Mouse (Mus musculus): ENCODE results near the gene Pip5k1a. TPM values are rescaled to one million over a fixed set of nuclear protein-coding genes. Genes with fewer than 3 reads are reported as not detected.

Gene Pip5k1a
- polyA plus RNA-seq (2015; fragmentation: Nextera tagmentation; extraction: Ambion mirVana), result 11.1 and 11.3 TPM in 2 replicates

DNA sequence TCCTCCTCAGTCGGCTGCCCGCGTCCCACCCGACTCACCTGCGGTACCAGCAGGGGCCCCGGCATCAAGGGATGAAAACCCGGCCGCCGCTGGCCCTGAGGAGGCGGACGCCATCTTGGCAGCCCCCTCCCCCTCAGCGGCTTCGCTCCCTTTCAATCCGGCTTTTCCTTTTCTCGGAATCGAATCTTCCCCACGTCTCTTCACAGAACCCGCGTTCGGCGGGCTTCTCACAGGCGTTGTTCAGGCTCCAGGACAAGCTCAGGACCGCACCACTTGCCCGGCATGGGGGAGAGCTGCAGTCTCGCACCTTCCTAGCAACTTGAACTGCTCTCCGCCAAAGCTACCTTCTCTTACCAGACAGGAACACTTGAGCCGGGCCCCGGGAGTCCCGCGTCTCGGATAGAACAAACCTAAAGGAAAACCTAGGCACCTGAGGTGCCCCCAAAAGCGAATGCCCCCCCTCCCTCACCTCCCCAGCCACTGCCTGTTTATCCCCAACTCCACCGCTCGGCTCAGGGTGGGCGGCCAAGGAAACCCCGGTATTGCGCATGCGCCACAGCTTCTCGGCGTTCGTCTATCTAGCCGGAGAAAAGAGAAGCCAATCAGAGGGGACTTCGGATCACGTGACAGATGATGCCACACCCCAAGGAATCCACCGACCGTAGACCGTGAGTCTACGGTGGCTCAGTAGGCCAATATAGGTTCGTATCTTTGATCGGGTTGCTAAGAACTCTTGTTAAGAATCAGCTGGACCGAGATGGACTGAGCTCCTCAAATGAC lies at the start of gene Pip5k1a:
Gene Pip5k1a (minus strand): TSS at position 593 of the 780 bp plus-strand sequence.

DNA sequence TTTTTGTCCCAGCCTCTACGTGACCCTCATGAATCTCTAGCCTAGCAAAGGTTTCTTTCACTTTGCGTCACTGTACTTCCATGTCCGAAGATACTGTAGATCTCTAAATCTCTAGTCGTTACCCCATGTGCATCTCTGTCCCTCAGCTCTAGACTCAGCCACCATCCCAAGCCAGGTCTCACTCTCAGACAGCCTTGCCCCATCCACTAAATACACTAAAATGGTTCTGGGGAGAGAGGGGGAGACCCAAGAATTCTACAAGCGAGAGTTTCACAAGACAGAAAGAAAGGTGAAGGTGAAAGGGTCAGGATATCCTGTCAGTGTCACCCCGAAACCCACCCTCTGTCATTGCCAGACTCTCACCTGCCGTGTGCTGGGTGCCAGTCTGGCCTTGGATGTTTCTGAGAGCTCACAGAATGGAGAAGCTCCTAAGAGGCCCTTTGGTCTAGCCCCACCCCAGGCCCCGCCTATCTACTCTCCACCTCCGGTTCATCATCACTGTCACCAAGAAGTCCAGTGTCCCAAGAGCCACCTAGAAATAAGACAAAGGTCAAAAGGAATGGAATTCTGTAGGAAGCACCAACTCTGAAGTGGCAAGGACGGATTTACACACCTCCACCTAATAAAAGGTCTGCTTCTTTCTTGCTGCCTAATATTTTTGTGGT lies 35.4 kb upstream of the Pip5k1a start, which contains the start of gene Tnfaip8l2:
Gene Tnfaip8l2 (minus strand): TSS at position 409 of the 665 bp plus-strand sequence.

DNA sequence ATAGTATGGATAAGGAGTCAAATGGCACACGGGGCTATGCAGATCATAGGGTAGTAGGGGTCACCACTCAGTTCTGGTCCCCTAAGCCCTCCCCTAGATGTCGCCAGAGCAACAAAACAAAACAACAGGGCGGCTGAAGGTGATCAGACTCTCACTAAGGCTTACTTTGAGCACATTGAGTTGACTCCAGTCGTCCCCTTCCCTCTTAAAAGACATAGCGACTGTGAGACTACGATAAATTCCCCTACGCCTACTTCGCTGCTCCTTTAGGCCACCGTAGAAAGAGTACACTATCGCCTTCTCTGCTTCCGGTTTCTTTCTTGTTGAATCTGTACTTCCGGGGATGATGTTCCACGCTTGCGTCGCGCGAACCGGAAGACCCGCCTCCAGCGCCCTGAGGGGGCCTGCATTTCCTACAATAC lies 27.0 kb upstream of the Pip5k1a start, which contains the start of the genes Scnm1 and Lysmd1:
Gene Scnm1 (minus strand): TSS at position 332 of the 422 bp plus-strand sequence.
Gene Lysmd1 (plus strand): TSS at position 409 of the 422 bp plus-strand sequence.

DNA sequence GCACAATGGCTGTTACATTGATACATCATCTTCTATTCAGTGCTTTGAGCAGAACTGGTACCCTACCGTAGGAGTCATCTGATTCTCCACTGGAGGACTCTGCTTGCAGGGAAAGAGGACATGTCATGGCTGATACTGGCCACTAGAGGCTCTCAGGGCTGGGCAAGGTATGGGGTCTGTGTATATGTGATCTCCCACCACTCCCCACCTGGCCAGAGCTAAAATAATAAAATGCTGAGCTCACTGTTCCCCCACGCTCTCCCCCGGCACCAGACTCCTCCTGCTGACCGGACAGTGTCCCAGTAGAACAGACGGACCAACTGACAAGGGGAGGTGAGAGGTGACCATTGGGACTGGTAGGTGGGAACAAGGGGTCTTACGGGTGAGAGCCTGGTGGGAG lies 17.5 kb upstream of the Pip5k1a start, which contains the start of gene Tmod4:
Gene Tmod4 (plus strand): TSS at position 231 of the 400 bp plus-strand sequence.

DNA sequence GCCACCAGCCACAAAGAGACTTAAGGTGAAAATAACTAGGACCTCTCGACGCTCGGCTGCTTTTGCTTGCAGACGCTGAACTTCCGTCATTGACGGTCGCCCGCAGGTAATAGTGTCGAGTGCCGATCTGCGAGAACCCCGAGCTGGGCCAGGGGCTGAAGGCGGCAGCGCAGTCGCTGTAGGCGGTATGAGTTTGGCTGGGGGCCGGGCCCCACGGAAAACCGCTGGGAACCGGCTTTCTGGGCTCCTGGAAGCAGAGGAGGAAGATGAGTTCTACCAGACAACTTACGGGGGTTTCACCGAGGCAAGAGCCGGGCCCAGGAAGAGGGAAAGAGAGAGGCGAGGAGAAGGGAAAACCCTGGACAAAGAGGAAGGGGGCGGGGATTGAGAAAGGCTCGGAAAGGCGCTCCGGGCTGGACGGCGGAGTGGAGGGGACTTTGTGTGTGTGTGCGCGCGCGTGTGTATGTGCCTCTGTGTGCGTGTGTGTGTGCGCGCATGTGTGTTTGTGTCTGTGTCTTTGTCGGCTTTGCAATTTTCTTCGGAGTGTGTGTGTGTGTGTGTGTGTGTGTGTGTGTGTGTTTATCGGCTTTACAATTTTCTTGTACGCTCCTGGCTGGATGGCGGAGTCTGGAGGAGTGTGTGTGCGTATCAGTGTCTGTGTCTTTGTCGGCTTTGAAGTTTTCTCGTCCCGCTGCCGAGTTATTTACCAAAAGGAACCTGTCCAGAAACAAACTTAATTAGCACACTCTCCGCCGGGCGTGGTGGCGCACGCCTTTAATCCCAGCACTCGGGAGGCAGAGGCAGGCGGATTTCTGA lies 4.4 kb upstream of the Pip5k1a start, which contains the start of gene Vps72:
Gene Vps72 (plus strand): TSS at position 112 of the 816 bp plus-strand sequence.

DNA sequence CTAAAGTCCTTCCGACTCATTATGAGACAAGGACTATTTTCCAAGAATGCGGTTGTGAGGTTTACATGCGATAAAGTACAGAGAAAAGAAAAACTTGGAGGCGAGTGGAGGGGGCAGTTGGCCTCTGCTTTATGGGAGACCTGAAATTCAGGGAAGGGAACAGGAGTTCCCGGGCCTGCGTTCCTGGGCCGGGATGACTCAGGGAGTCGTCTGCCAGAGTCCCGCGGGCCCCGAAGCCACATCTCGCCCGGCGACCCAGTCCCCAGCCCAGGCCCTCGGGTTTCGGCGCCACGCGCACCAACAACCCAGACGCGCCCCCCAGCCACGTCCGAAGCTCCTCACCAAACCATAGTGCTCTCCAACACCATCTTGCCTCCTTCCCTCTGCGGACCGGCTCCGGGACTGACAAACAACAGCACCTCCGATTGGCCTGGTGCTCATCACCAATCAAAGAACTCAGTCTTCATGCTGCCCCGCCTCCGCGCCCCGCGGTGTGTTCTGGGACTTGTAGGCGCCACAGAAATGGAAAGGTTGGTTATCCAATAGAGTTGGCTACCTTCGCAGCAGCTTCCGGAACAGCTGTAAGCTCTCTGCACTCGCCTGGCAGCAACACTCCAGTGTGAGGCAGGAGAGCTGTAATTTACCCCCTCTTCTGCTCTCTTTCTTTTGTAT lies 64.4 kb downstream of the Pip5k1a start, which contains the start of gene Psmd4:
Gene Psmd4 (minus strand): TSS at position 449 of the 672 bp plus-strand sequence.

DNA sequence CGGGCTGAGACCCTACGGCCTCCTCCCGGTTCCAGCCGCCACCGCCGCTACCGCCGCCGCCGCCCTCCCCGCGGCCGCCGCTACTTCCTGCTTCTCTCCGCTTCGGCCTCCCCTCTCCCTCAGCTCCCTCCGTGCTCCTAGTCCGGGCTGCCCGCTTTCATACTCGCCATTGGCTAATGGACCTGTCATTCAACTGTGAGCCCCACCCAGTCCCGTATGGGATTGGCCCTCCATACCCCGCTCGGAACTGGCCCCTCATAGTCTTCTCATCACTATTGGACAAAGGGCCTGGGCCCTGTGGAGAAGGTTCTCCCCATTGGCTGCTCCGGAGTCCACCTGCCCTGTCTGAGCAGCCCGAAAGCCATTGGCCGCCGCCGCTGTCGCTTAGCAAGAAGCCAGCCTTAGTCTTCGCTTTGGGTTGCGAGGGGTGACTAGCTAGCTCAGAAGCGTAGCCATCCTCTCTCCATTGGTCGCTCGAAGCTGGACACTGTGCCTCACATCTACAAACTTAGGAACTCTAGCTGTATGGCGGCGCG lies 91.3 kb downstream of the Pip5k1a start, which contains the start of gene Zfp687:
Gene Zfp687 (minus strand): TSS at position 112 of the 536 bp plus-strand sequence.

Small RNAs within 50 kb of the gene (microRNA-seq; reads per million reads assigned to microRNA genes)
- gene Mir8099-1, result 0 reads per million in 2 experiments

Other genes with a start within 250 kb of the Pip5k1a start
- 242 and 248 TPM in 2 replicates for gene Psmb4, start 220.0 kb downstream of the Pip5k1a start, polyA plus RNA-seq (2015; fragmentation: Nextera tagmentation; extraction: Ambion mirVana)
- gene Selenbp1, start 173.9 kb downstream of the Pip5k1a start, polyA plus RNA-seq (2015; fragmentation: Nextera tagmentation; extraction: Ambion mirVana), result 30.0 and 38.8 TPM in 2 replicates
- gene Rfx5, start 152.9 kb downstream of the Pip5k1a start, polyA plus RNA-seq (2015; fragmentation: Nextera tagmentation; extraction: Ambion mirVana), result 3.7 and 4.8 TPM in 2 replicates
- 15.8 TPM in 2 replicates for gene Pi4kb, start 132.2 kb downstream of the Pip5k1a start, polyA plus RNA-seq (2015; fragmentation: Nextera tagmentation; extraction: Ambion mirVana)
- gene Zfp687, start 91.5 kb downstream of the Pip5k1a start, polyA plus RNA-seq (2015; fragmentation: Nextera tagmentation; extraction: Ambion mirVana), result 8.7 and 8.9 TPM in 2 replicates
- gene Psmd4, start 64.3 kb downstream of the Pip5k1a start, polyA plus RNA-seq (2015; fragmentation: Nextera tagmentation; extraction: Ambion mirVana), result 239 and 251 TPM in 2 replicates
- 70.5 and 72.7 TPM in 2 replicates for gene Vps72, start 4.1 kb upstream of the Pip5k1a start, polyA plus RNA-seq (2015; fragmentation: Nextera tagmentation; extraction: Ambion mirVana)
- 226 and 267 TPM in 2 replicates for gene Tmod4, start 17.5 kb upstream of the Pip5k1a start, polyA plus RNA-seq (2015; fragmentation: Nextera tagmentation; extraction: Ambion mirVana)
- 61.6 and 62.7 TPM in 2 replicates for gene Scnm1, start 27.1 kb upstream of the Pip5k1a start, polyA plus RNA-seq (2015; fragmentation: Nextera tagmentation; extraction: Ambion mirVana)
- gene Lysmd1, start 27.2 kb upstream of the Pip5k1a start, polyA plus RNA-seq (2015; fragmentation: Nextera tagmentation; extraction: Ambion mirVana), result 11.3 and 11.4 TPM in 2 replicates
- 6.2 and 9.2 TPM in 2 replicates for gene Tnfaip8l2, start 35.4 kb upstream of the Pip5k1a start, polyA plus RNA-seq (2015; fragmentation: Nextera tagmentation; extraction: Ambion mirVana)
- gene Sema6c, start 53.5 kb upstream of the Pip5k1a start, polyA plus RNA-seq (2015; fragmentation: Nextera tagmentation; extraction: Ambion mirVana), result 13.3 and 17.6 TPM in 2 replicates
- gene Gabpb2, start 111.0 kb upstream of the Pip5k1a start, polyA plus RNA-seq (2015; fragmentation: Nextera tagmentation; extraction: Ambion mirVana), result 3.7 and 4.0 TPM in 2 replicates
- gene Cdc42se1, start 121.8 kb upstream of the Pip5k1a start, polyA plus RNA-seq (2015; fragmentation: Nextera tagmentation; extraction: Ambion mirVana), result 42.7 and 52.8 TPM in 2 replicates
- 19.1 and 23.1 TPM in 2 replicates for gene Mllt11, start 125.2 kb upstream of the Pip5k1a start, polyA plus RNA-seq (2015; fragmentation: Nextera tagmentation; extraction: Ambion mirVana)
- 0.13 and 0.23 TPM in 2 replicates for gene Gm128, start 134.7 kb upstream of the Pip5k1a start, polyA plus RNA-seq (2015; fragmentation: Nextera tagmentation; extraction: Ambion mirVana)
- gene Bnipl, start 144.3 kb upstream of the Pip5k1a start, polyA plus RNA-seq (2015; fragmentation: Nextera tagmentation; extraction: Ambion mirVana), result 0.68 TPM in 1 of 2 replicates, not detected in the other
- 29.2 and 32.7 TPM in 2 replicates for gene Mindy1, start 174.4 kb upstream of the Pip5k1a start, polyA plus RNA-seq (2015; fragmentation: Nextera tagmentation; extraction: Ambion mirVana)
- 68.2 and 79.3 TPM in 2 replicates for gene Prune1, start 175.1 kb upstream of the Pip5k1a start, polyA plus RNA-seq (2015; fragmentation: Nextera tagmentation; extraction: Ambion mirVana)
- gene Anxa9, start 200.2 kb upstream of the Pip5k1a start, polyA plus RNA-seq (2015; fragmentation: Nextera tagmentation; extraction: Ambion mirVana), result 0.45 and 1.9 TPM in 2 replicates
- 62.6 and 73.1 TPM in 2 replicates for gene Cers2, start 207.9 kb upstream of the Pip5k1a start, polyA plus RNA-seq (2015; fragmentation: Nextera tagmentation; extraction: Ambion mirVana)